Mouse (Mus musculus): ENCODE results near the gene Arl4c.

Gene Arl4c

GRCm38 (mm10) chr1:88701870-88702661, at the start of gene Arl4c:
Gene Arl4c (minus strand): TSS chr1:88702221.
- peak; percentile 60 to 84 for DNase-seq (ENCODE audit: low spot score in 2 of 2)

GRCm38 (mm10) chr1:88751332-88751731, 49.3 kb upstream of the Arl4c start:
- DNase-seq (ENCODE audit: low spot score in 2 of 2), result no peak

- no peak for DNase-seq (ENCODE audit: low spot score in 2 of 2)
Observed at GRCm38 (mm10) chr1:88750576-88750975, 48.6 kb upstream of the Arl4c start.

- peak in 1 of 2 experiments; percentile 33 for DNase-seq (ENCODE audit: low spot score in 2 of 2)
Observed at GRCm38 (mm10) chr1:88750126-88750525, 48.1 kb upstream of the Arl4c start.

- no peak for DNase-seq (ENCODE audit: low spot score in 2 of 2)
Observed at GRCm38 (mm10) chr1:88749106-88749505, 47.1 kb upstream of the Arl4c start.

- DNase-seq (ENCODE audit: low spot score in 2 of 2), result peak; percentile 61 to 83
Observed at GRCm38 (mm10) chr1:88745256-88745655, 43.2 kb upstream of the Arl4c start.

- no peak for DNase-seq (ENCODE audit: low spot score in 2 of 2)
Observed at GRCm38 (mm10) chr1:88744261-88744660, 42.2 kb upstream of the Arl4c start.

- peak in 1 of 2 experiments; percentile 63 for DNase-seq (ENCODE audit: low spot score in 2 of 2)
Observed at GRCm38 (mm10) chr1:88742372-88742771, 40.4 kb upstream of the Arl4c start.

GRCm38 (mm10) chr1:88739546-88739945, 37.5 kb upstream of the Arl4c start:
- no peak for DNase-seq (ENCODE audit: low spot score in 2 of 2)

- DNase-seq (ENCODE audit: low spot score in 2 of 2), result no peak
Observed at GRCm38 (mm10) chr1:88738931-88739330, 36.9 kb upstream of the Arl4c start.

GRCm38 (mm10) chr1:88729496-88729895, 27.5 kb upstream of the Arl4c start:
- DNase-seq (ENCODE audit: low spot score in 2 of 2), result no peak

- no peak for DNase-seq (ENCODE audit: low spot score in 2 of 2)
Observed at GRCm38 (mm10) chr1:88727369-88727768, 25.3 kb upstream of the Arl4c start.

- no peak for DNase-seq (ENCODE audit: low spot score in 2 of 2)
Observed at GRCm38 (mm10) chr1:88725716-88726115, 23.7 kb upstream of the Arl4c start.

- DNase-seq (ENCODE audit: low spot score in 2 of 2), result no peak
Observed at GRCm38 (mm10) chr1:88720626-88721229, 18.7 kb upstream of the Arl4c start.

- no peak for DNase-seq (ENCODE audit: low spot score in 2 of 2)
Observed at GRCm38 (mm10) chr1:88718563-88718962, 16.5 kb upstream of the Arl4c start.

GRCm38 (mm10) chr1:88717736-88718135, 15.7 kb upstream of the Arl4c start:
- no peak for DNase-seq (ENCODE audit: low spot score in 2 of 2)

- no peak for DNase-seq (ENCODE audit: low spot score in 2 of 2)
Observed at GRCm38 (mm10) chr1:88712011-88712410, 10.0 kb upstream of the Arl4c start.

GRCm38 (mm10) chr1:88708646-88709305, 6.8 kb upstream of the Arl4c start:
- no peak for DNase-seq (ENCODE audit: low spot score in 2 of 2)

- no peak for DNase-seq (ENCODE audit: low spot score in 2 of 2)
Observed at GRCm38 (mm10) chr1:88708191-88708590, 6.2 kb upstream of the Arl4c start.

GRCm38 (mm10) chr1:88707536-88707935, 5.5 kb upstream of the Arl4c start:
- DNase-seq (ENCODE audit: low spot score in 2 of 2), result no peak

- peak; percentile 88 to 93 for DNase-seq (ENCODE audit: low spot score in 2 of 2)
Observed at GRCm38 (mm10) chr1:88705799-88706198, 3.8 kb upstream of the Arl4c start.

- peak in 1 of 2 experiments; percentile 23 for DNase-seq (ENCODE audit: low spot score in 2 of 2)
Observed at GRCm38 (mm10) chr1:88705050-88705449, 3.0 kb upstream of the Arl4c start.
